Mouse (Mus musculus): Measurements from ENCODE around the gene Wfdc2.

Gene Wfdc2

GRCm38 (mm10) chr2:164562391-164563188 lies at the start of gene Wfdc2:
Gene Wfdc2, plus strand, starts transcription at chr2:164562413.
- no peak for DNase-seq (ENCODE audit: low spot score in 2 of 2)

GRCm38 (mm10) chr2:164513389-164513788 lies 48.8 kb upstream of the Wfdc2 start:
- DNase-seq (ENCODE audit: low spot score in 2 of 2), result no peak

DNA sequence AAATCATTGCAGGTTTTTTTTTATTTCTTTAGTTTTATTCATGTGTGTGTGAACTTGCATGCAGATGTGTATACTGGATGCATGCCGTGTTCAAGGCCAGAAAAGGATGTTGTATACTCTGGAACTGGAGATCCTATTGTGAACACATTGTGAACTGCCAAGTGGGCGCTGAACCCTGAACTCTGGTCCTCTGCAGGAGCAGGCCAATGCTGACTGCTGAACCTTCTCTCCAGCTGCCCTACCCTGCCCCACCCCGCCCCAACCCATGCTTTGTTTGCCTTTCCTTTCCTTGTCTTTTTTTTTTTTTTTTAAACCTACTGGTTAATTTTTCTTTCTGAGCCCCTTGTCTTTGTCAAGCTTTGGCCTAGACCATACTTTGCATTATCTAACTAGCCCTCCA lies 47.3 kb upstream of the Wfdc2 start:
- no peak for DNase-seq (ENCODE audit: low spot score in 2 of 2)

- no peak for DNase-seq (ENCODE audit: low spot score in 2 of 2)
Observed at GRCm38 (mm10) chr2:164515897-164516296, 46.3 kb upstream of the Wfdc2 start.

- DNase-seq (ENCODE audit: low spot score in 2 of 2), result no peak
Observed at GRCm38 (mm10) chr2:164516592-164516991, 45.6 kb upstream of the Wfdc2 start.

DNA sequence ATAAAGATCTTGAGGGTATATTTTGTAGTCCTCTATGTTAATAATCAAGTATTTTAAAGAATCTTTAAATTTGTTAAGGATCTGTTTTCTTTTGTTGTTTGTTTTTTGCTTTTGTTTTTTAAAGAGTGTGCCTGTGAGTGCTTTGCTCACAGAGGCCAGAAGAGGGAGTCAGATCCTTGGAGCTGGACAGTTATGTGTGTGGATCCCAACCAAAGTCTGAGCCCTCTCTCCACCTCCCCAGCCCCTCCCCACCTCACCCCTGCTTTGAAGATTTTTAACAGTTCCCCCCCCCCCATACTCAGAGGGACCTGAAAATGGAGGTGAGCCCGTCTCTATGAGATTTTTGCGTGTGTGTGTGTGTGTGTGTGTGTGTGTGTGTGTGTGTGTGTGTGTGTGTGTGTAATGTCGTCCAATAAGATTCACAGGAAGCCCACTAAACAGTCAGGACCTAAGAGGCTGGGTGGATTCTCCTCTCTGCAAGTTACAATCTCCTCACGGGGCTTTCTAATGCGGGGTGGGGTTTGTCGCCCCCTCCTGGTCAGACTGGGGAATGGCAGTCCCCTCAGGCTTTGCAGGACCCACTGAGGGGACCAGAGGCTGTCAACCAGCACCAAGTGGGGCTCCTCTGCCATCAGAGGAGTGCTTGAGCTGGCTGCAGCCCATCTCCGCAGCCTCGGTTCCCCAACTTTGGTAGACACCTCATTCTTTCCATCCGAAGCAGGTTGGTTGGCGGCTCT lies 44.6 kb upstream of the Wfdc2 start:
- DNase-seq (ENCODE audit: low spot score in 2 of 2), result peak; percentile 21 to 64

DNA sequence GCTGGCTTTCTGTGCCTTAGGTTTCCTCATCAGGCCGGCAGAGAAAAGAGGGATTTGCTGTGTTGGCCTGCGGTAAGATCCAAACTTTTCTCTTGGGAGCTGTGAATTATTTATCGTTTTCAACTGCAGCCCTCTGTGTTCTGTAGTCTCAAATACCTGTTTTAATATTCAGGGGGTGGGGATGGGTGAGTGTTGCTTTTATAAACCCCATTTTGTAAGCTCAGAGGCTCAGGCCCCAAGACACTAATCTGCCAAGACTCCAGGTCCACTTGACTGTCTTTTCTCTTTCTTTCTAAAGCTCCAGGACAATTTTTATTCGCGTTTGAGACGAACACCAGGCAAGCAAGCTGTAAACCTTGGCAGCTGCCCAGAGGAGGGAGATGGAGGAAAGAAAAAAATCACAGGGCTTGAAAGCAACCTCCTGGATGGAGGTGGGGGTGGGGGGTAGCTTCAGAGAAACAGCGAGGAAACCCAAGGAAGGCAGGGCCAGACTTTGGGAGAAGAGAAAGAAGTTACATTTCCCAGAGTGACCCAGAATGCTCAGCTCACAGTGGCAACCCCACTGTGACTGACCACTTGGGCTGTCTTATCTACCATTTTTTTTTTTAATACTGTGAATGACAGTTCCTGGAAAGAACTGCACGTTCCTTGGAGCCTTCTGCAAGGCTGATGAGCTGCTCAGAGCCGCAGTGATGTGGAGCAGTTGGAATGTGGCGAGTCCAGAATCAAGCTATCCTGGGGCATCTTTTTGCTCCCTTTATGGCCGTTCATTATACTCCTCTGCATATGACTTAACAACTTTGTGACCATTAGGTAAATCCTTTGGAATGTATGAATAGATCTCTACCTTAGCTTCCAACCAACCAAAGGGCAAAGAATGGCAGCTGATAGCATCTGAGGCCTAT lies 43.7 kb upstream of the Wfdc2 start:
- DNase-seq (ENCODE audit: low spot score in 2 of 2), result no peak

DNA sequence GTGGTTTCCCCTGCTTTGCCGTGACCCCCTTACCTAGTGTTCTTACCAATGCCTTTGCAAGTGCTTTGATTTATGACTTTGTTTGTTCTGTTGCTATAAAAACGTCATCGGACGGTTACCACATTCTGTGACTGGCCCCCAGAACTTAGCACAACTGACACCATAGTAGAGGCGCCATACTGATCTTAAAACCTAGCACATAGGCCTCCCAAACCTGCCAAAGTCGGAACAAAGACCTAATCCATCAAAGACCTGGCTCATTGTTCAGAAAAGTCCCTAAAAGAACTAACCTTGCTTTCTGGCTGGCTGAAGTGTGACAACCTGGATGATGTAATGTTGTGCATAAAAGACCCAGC lies 43.1 kb upstream of the Wfdc2 start:
- DNase-seq (ENCODE audit: low spot score in 2 of 2), result no peak

DNA sequence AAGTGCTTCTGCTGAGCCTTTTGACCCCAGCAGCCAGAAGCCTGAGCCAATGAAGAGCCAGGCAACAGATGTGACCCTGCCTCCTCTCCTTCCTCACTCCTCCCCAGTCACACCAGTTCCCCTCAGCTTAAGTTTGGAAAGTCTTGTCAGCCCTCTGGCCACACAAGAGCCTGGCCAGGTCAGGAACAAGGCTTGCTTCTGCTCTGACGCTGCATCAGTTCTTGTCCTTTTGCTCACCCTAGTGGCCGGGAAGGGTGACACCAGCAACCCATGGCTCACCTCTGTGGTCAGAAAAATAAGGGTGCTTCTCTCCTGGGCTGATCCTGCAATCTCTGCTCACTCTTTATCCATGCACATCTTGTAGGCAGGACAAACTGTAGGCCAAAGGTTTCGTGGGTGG lies 41.4 kb upstream of the Wfdc2 start:
- DNase-seq (ENCODE audit: low spot score in 2 of 2), result peak in 1 of 2 experiments; percentile 40

DNA sequence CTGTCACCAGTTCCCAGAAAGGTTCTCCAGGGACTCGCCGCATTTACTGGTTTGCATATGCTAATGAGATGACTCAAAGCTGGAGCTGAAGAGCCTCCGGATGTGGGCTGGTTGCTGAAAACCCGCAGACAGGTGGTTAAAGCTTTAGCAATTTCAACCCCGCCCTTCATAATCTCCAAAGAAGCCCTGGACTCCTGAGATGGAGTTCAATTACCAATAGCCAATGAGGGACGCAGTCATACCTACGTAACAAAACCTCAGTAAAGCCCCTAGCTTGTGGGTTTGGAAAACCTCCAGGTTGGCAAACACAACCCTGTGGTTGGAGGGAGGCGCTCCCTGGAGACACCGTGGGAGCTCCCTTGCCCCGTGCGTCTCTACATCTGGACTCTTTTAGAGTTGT lies 40.4 kb upstream of the Wfdc2 start:
- peak in 1 of 2 experiments; percentile 41 for DNase-seq (ENCODE audit: low spot score in 2 of 2)

DNA sequence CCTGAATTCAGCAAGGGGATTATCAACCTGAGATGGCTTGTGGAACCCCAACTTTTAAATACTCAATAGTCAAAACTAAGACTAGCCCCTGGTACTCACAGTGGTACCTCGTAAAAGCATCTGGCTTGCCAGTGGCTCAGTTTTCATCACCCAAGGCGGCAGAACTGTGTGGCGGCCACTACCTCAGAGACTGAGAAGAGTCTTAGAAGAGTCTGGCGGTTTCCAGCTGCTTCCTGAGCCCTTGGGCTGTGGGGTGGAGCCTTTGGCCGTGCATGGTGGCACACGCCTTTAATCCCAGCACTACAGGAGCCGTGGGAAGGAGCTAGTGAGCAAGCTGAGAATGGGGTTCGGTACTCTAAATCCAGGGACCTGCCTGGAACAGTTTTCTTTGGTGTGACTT lies 39.9 kb upstream of the Wfdc2 start:
- no peak for DNase-seq (ENCODE audit: low spot score in 2 of 2)

GRCm38 (mm10) chr2:164523301-164523773 lies 38.9 kb upstream of the Wfdc2 start:
- no peak for DNase-seq (ENCODE audit: low spot score in 2 of 2)

GRCm38 (mm10) chr2:164528557-164528956 lies 33.7 kb upstream of the Wfdc2 start:
- no peak for DNase-seq (ENCODE audit: low spot score in 2 of 2)

DNA sequence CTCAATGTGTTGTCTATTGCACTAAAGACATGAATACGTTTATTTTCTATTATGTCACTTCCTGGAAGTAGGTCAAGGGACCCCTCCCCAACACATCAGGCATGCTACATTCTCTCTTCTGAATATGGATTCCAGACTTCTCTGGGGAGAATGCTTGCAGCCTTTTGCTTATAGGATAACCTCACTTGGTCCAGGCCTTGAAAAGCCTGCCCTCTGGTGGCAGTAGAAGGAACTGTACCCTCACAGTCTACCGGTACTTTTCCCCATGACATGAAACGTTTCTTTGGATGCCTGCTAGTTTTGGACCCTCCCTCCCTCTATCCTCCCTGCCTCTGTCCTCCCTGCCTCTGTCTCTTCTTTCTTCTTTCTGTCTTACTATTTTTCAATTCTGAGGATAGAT lies 31.0 kb upstream of the Wfdc2 start:
- peak; percentile 45 to 68 for DNase-seq (ENCODE audit: low spot score in 2 of 2)

- DNase-seq (ENCODE audit: low spot score in 2 of 2), result no peak
Observed at GRCm38 (mm10) chr2:164534315-164534714, 27.9 kb upstream of the Wfdc2 start.

- no peak for DNase-seq (ENCODE audit: low spot score in 2 of 2)
Observed at GRCm38 (mm10) chr2:164537003-164537402, 25.2 kb upstream of the Wfdc2 start.

DNA sequence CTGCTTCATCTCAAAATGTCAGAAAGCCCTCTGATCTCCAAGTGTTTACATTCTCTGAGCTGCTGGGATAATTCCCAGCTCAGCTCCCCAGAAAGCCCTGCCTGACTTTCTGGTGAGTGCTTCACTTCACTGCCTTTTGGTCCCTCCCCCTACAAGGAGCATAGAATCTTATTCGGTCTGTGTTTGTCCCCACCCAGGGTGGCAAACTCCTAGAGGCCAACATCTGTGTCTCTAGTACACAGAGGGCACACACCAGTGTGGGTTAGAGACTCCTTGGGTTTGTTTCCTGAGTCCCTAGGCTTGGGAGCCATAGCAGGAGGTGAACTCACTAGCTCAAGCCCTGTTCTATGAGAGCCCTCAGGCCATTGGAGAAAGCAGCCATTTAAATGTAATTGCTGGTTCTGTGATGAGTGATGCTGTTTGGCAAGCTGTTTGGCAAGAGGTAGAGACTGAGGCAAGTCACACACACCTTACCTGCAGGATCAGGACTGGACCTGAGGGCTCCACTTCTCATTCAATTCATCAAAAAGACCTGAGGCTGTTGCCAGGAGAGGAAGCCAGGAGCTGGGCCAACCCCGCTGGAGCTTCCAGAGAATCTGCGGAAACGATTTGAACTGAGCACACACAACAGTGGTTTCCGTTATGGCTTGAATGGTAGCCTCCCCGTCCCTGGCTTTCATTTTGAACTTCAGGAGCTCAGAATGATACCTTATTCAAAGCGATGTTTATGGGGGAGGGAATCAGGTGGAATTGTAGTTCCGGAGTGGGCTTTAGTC lies 21.4 kb upstream of the Wfdc2 start:
- no peak for DNase-seq (ENCODE audit: low spot score in 2 of 2)

DNA sequence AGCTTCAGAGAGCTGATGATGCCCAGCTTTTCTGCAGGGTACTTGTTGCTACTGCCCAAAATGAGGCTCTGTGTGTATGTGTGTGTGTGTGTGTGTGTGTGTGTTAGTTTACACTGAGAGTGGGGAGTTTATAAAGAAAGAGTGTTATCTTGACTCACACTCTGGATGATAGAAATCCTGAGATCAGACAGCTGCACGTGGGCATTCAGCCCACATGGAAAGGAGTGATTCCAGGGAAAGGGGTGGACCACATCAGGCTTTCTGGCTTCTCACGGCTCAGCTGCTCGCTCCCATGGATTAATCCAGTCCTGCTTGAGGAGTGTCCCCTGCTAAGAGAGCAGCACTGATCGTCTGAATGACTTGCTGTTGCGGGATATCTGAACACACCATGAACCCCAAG lies 20.1 kb upstream of the Wfdc2 start:
- DNase-seq (ENCODE audit: low spot score in 2 of 2), result no peak

GRCm38 (mm10) chr2:164542598-164542997 lies 19.6 kb upstream of the Wfdc2 start:
- DNase-seq (ENCODE audit: low spot score in 2 of 2), result no peak

- DNase-seq (ENCODE audit: low spot score in 2 of 2), result no peak
Observed at GRCm38 (mm10) chr2:164543745-164544144, 18.5 kb upstream of the Wfdc2 start.

DNA sequence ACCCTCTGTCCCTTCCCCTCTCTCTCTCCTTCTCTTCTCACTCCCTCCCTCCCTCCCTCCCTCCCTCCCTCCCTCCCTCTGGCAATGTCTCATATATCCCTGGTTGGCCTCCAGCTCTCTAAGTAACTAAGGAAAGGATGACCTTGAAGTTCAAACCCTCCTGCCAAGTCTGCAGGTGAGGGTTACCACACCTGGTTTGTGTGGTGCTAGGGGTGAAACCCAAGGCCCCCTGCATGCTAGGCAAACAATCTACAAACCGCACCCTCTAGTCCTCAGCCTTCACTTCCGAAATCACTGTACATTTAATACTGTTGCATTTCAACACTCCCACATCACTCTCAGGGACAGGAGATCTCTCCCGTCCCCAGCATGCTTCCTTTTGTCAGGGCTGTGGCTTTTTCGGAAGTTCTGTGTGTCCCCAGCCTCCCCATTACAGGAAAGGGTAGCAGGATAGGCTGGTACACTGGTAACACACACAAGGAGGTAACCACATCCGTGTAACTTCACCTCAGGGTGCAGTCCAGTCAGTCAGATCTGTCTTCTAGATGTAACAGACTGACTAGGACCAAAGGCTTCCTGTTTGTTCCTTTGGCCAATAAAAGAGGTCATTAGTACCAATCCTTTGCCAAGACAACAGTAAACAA lies 17.6 kb upstream of the Wfdc2 start:
- no peak for DNase-seq (ENCODE audit: low spot score in 2 of 2)
